Mouse (Mus musculus): ENCODE data around the gene Emp1. TPM values are rescaled to one million over a fixed set of nuclear protein-coding genes. Genes with fewer than 3 reads are reported as not detected.

Gene Emp1
- 10 to 100 TPM; 21.7 to 53.4 TPM for total RNA-seq (2021)
- long read RNA-seq, experiment 1, transcript Emp1-201 (5 exons, 2,721 nt): major isoform, 12 of 15 reads
- long read RNA-seq, experiment 1, partial matches to known transcripts: 3 of 15 reads
- long read RNA-seq, experiment 1, other reads (novel, unspliced or antisense): 0 of 15 reads
- long read RNA-seq, experiment 2, partial matches to known transcripts: 5 of 9 reads
- long read RNA-seq, experiment 2, other reads (novel, unspliced or antisense): 0 of 9 reads

DNA sequence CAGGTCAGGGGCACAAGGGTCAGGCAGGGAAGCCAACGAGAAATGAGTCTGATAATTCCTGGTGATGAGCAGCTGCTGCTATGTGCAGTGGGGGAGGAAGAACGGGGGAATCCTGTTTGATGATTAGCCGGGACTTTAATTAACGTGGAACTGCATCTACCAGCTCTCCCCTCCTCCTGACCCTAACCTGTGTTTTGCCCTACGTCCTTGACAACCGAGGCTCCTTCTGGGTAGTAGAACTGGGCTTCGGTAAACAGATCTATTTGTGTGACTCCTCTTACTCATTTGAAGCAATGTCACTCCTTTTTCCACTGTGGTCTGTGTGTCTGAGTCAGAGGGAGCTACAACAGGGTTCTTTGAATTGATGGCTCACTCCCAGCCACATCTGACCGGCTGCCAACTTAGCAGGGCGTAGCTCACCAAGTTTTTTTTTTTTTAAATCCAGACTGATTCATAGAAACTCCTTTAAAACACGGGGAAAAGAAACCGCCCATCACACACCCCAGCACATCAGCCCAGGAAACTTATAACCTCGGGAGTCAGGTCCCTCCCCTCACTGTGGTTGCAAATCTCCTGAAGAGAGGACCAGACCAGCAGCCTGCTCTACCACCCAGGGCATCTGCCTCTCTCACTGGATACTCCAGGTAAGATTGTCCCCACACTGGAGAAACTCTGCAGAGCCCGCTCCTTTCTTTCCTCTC lies at the start of gene Emp1:
Emp1 (plus strand) TSS at position 87 of the 701 bp plus-strand sequence.
- DNase-seq (ENCODE audit: low spot score in 2 of 2): peak; percentile 63 to 64

DNA sequence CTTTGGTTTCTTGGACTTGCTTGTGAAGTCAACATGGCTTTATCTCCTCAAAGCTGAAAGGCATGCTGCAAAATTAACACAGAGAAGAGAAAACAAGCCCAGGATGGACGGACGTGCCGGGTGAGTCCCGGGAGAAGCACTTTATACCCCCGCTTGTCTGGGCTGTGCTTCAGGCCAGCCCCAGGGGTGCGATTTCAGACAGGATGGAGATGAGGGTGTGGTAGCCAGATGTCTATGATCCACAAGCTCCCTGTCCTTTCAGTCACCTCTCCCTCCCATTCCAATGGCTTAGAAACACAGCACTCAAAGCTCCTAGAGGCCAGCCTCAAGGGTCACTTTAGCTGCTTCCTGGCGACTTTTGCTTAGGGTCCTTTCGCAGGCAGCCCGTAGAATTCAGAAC lies 48.4 kb upstream of the Emp1 start:
- DNase-seq (ENCODE audit: low spot score in 2 of 2): no peak

DNA sequence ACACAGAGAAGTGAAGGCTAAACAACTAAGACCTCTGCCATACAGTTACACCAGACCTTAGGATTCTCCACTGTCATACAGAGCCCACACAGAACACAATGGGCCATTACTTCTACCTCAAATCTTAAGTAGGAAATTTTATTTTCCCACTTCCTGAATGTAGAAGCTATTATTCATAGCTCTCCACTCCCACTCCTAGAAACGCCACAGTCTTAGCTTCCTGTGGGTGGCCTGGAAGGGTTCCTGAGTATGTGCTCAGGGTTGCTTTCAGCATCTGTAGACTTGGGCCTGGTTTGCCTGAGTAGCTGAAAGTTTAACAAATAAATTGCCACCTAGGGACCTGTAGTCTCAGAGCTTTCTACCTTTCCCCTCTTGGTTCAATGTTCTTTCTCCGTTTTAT lies 46.2 kb upstream of the Emp1 start:
- no peak for DNase-seq (ENCODE audit: low spot score in 2 of 2)

DNA sequence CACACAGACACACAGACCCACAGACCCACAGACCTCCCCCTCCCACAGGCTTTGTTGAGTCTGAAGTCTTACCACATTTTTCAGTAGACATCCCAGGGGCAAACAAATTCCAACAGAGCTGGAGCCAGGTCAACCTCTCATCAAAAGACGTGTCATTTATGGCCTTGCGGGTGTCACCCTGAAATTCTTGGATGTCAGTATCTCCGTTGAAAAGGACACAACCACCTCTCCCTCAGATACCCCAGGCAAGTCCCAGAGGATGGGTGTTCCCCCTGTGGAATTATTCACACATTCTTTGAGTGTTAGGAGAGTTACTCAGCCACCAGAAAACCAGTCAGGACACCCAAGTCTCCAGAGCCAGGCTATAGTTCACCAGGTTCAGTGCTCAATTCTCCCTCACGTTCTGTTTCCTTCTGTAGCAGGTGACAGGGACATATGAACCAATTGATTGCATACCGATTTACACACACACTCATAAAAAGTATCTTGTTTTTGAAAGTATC lies 42.9 kb upstream of the Emp1 start:
- no peak for DNase-seq (ENCODE audit: low spot score in 2 of 2)

DNA sequence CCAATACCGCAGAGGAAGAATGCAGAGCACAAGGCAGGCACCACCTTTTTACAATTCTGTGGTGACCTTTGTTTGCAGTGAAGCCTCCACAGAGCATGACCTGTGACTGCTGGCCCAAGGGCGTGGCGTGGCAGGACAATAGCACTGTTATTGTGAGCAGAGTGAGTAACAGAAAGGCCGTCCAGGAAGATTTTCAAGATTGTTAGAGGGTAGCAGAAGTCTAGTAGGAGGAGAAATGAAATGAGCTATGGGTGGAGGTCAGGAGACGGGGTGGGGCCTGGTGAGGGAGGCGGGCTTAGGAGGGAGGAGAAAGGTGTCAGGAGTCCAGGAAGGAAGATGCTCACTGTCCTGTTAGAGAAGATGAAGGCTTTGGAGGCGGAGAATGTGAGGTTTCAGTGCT lies 39.6 kb upstream of the Emp1 start:
- no peak for DNase-seq (ENCODE audit: low spot score in 2 of 2)

DNA sequence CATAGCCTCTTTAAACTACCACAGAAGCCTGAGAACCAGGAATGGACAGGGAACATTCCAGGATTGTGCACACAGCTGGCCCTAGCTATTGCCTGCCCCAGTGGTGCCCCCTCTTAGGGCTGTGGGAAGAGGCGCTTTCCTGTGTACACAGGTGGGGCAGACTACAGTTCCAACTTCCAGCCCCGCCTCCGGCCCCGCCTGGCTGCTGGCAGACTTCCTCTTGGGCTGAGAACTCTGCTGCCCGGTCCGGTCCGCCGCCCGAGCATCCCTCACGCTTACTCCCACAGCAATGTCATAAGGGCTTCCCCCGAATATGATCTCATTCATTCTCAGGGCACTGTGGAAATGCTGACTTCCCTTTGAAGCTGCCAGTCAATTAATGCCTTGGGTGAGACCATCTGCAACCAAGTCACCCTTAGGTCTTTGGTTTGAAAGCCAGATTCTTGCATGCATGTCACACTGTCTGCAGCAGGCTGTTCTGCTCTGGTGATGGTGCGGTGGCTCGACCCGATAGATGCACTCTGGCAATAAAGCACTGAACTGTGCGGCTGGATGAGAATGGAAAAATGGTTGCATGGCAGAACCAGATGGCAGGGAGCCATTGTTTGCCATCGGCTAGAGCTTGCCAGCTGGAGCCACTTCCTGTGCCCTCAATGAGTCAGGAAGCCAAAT lies 38.9 kb upstream of the Emp1 start:
- peak; percentile 4 to 48 for DNase-seq (ENCODE audit: low spot score in 2 of 2)

DNA sequence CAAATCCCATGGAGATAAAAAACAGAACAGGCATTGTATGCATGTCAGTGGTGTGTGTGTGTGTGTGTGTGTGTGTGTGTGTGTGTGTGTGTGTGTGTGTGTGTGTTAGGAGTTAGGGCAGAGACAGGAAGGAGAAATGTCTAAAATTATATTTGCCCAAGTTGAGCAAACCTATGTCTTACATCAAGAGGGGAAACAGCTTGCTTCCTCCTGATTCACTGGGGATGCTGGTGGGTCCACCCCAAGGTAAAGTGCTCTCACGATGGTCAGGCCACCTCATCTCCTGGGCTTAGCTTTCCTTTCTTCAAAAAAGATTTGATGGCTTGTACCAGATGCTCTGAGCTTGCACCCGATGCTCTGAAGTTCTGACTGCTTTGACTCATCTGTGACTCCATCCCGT lies 38.2 kb upstream of the Emp1 start:
- no peak for DNase-seq (ENCODE audit: low spot score in 2 of 2)

DNA sequence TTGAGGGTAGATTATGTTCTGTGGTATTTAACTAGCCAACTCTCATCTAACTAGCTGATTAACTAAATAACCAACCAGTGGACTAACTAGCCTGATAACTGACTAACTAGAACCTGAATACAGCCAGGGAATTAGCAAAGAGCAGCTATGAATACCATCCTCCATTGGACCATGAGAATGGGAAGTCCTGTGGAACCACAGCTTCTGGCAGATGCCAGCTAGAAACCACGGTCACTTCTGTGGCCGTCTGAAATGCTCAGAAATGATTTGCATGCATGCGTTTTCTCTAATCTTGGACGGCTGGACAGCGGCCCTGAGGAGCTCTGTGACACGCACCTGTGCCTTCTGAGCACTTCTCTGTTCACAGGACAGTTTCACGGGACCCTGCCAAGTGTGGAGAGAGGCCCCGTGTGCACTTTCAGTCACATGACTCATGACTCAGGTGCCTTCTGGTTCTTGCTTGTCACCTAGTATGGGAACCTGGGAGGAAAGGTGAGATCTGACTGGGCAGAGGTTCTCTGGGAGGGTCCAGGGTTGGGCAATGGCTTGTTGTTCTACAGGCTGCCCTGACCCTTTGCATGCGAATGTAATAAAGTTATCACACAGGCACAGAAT lies 37.6 kb upstream of the Emp1 start:
- DNase-seq (ENCODE audit: low spot score in 2 of 2): no peak

DNA sequence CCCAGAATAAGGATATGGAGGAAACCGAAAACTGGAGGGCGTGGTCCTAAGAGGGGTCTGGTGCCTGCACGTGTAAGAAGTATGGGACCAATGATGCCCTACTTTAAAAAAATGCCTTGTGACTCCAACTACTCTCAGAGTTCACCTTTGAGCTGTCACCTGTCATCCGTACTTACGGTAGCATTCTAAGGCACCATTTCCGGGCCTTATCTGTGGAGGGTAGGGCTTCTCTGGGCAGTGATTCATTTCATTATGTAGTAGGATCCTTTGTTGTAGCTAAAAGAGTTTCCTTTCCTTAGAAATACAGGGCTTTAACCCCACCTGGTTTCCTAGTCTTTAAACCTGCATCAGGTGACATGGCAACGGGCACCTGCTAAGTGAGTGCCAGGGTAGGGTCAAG lies 35.5 kb upstream of the Emp1 start:
- no peak for DNase-seq (ENCODE audit: low spot score in 2 of 2)

DNA sequence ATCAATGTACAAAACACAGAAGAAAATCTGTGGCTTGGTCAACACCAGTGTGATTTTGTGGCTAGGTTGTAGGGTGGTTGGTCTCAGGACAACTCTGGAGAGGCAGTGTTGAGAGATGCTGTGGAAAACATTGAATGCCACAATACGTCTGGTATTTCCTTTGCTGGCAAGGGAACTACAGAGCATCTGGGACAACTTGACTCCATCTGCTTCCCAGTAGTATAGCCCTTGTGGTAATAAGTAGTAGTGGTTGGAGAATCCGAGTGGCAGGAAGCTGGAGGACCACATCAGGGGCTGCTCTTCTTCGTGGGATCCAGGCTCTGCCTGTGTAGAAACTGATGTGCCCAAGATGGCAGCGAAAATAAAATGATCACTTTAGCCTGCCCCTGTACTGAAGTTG lies 30.4 kb upstream of the Emp1 start:
- no peak for DNase-seq (ENCODE audit: low spot score in 2 of 2)

DNA sequence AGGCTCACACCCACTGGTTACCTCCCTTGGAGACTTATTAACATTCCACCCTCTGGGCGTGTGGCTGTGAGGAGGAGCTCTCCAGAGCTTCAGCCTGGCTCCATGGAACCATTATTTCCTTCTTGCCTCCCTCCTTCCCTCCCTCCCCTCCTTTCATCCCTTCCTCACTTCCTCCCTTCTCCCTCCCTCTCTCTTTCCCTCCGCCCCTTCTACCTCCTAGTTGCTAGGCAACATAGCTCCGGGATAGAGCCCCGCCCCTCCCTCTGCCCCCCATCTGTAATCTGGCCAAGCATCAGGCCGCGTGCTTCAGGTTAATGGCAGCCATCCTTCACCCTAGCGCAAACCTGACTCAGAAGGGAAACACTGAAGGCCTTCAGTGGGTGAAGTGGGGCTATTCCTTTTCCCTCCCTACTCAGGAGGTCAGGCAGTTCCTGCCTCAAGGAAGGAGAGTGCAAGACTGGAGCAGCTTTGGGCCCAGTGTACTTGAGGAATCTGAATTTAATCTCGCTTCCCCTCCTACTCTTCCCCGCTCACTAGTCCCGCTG lies 29.5 kb upstream of the Emp1 start:
- DNase-seq (ENCODE audit: low spot score in 2 of 2): no peak

DNA sequence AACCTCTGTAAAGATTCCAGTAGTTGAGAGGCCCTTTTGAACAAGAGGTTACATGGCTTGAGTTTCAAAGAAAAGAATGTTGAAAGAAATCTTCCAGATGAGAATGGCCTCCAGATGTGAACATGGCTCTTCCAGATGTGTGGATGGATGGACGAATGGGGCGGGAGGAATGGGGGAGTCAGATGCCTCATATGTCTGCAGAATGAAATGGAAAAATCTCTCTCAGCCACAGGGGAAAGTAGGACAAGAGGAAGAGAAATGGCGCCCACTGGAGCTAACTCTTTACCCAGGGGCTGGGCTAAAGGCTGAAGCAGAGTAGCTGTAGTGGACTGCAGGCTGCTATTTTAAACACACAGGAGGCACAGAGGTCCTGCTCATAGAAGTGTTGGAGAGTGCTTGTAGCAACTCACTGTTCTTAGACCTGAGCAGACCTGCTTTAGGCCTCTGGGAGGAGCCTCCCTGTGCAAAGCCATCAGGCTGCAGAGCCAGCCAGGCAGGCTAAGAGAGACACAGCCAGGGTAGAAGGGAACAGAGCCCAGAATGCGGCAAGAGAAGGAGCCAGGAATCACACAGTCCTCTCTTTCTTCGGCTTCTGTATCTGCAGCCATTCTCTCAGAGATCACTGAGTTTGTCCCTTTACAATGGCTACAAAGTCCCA lies 28.2 kb upstream of the Emp1 start:
- DNase-seq (ENCODE audit: low spot score in 2 of 2): no peak

DNA sequence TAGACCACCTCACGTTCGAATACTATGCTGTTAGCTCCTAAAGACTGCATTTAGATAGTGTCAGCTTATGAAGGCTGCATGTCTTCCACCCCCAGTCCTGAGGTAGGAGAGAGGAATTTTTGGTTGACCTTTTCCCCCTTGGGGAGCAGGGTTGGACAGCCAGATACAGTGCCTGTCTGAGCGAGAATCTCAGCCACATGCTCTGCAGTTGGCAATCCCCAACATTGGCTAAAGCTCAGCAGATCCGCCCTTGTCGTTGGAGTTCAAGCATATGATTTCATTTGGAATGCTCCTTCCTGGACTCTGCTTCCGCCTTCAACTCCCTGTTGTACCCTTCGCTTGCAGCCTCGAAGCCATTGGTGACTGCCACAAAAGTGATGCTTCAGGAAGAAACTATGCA lies 26.0 kb upstream of the Emp1 start:
- DNase-seq (ENCODE audit: low spot score in 2 of 2): no peak

DNA sequence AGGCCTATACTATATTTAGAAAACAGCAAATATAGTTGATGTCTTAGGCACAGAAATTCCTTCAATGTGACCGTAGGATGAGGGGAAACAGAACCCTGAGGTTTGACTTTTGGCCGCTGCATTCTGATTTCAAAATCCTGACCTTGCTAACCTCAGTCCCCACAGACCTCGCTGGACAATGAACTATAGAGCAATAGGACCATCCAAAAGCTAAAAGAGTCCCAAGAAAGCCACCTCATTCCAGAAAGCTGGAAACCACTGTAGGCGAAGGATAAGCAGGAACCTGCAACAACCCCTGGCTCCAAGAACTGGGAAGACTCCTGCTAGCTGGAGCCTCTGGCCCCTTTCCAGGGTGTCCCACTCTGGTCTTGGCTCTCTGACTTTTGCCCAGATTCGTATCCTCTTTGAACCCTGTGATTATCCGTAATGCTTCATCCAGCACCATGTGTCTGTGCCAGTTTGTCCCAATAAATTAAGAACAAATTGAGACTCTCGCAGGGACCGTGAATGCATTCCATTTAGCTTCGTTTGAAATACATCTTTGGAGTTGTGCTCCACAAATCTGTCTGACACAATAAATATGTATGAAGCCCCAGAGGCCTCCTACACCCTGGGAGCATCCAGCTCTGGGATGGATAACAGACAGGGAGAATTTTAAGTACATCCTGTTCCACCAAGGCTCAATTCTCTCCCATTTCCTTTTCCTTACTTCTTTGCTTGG lies 21.8 kb upstream of the Emp1 start:
- DNase-seq (ENCODE audit: low spot score in 2 of 2): no peak

DNA sequence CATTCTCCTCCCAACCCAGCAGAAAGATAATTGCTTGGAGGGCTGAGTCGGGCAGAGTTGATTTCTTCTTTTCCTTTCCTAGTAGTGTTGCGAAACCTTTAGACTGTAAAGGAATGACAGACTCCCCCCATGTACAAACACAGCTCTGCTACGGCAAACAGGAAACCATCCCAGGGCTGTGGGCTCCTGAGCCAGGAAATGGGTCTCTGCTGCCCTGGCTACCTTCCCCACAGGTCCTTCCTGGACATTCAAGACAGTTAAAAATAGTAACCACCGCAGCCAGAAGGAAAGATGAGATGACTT lies 21.3 kb upstream of the Emp1 start:
- no peak for DNase-seq (ENCODE audit: low spot score in 2 of 2)

DNA sequence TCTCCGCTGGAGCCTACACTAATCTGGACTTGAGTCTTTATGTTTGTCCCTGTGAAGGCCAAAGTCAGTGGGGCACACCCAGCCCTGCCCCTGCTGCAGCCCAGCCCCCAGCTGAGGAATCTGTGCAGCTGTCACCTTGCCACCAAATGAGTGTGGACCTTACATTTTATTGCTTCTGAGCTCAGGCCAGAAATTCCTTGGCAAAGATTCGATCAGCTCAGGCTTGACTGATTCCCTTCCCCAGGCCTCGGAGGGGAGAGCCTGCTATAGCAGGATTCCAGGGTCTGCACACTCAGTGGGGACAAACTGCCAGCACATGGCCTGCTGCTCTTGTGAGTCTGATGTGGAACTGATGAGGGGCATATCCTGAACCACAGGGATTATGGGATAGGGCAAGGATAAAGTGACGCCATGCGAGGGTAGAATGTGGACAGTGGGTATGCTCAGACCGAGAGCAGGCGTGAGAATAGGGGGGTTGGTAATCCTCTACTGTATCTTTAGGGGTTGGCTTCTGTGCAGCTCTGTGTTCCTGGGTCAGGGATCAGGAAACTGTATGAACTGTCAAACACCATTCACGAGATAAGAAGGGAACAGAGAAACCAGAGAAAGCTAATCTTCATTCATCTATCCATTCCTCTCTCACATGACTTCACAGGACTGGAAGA lies 10.6 kb upstream of the Emp1 start:
- no peak for DNase-seq (ENCODE audit: low spot score in 2 of 2)

DNA sequence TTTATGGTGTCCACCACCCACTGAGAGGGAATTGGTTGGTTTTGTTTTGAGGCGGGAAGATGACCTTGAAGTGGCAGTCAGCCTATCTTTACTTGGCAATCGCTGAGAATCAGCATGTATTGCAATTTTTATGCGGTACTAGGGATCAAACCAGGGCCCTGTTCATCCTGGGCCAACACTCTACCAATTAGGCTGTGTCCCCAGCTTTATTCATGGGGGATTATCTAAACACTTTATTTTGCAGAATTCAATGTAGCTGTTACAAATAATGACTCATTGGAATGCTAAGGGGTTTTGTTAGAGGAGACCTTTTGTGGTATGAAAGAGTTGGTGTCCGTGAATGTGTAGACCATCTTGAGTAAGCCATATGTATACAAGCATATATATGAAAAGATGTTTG lies 9.8 kb upstream of the Emp1 start:
- no peak for DNase-seq (ENCODE audit: low spot score in 2 of 2)

DNA sequence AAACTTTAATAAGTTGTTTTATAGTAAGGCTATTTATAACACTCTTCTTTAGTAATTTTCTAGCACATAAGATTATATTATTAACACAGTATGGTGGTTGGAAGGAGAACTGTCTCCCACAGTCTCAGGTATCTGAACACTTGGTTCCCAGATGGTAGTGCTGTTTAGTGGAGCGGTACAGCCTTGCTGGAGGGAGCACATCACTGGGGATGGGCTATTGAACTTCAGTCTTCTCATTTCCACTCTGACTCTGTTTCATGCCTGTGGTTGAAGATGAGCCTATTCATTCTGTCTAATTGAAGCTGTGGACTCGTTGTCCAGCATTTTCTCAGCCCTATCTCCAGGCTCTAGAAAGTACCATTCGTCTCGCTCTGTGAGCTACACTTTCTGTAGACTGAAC lies 7.4 kb upstream of the Emp1 start:
- no peak for DNase-seq (ENCODE audit: low spot score in 2 of 2)

DNA sequence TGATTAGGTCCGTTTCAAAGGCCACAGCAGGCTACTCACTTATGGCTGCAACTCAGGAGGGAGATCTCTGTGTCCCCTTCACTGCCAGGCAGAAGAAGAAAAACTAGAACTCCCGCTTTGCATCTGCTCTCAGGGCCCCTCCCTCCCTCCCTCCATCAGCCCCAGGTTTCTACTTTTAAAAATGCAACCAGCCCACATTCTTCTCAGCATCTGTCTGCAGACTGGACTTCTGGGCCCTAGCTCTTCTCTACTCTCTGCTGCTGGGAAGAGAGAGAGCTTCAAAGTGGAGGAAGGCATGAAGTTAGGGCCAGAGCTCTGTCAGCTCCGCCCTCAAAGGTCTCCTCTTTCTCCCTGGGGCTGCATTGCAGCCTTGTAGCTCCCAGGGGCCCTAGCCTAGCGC lies 2.0 kb upstream of the Emp1 start:
- DNase-seq (ENCODE audit: low spot score in 2 of 2): no peak

DNA sequence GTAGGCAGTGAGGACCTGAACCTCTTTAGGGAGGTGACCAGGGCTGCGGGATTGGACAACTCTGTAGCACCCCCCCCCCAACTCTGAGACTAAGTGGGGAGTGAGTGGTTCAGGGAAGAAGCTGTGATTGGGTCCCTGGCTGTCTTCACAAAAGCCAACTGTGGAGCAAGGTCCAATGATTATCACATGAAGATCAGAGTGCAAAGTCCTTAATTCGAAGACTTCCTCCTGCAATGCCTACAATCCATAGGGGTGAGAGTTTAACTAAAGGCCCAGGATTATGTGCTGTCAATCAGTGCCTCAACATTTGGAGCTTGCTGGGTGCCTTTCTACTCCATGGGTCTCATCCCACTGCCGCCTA lies 267 bp upstream of the Emp1 start:
- DNase-seq (ENCODE audit: low spot score in 2 of 2): no peak

Measured in adrenal gland, adult 18-20 months (tissue).